Mouse (Mus musculus) forebrain, embryonic 12.5 days (tissue): ENCODE results near the gene Tssk4. TPM values are rescaled to one million over a fixed set of nuclear protein-coding genes. Genes with fewer than 3 reads are reported as not detected.

Experiments used
- ATAC-seq: fragments of 200-750 bp; cut with Nextera tagmentation; 2 replicates; pipeline ENCODE4 v1.8.0; 2017; ENCODE audit warnings: moderate TSS enrichment; ENCODE audit not compliant: low FRiP score
- H3K27ac ChIP-seq: fragments of 300-500 bp; sonication (generic); 2 replicates; pipeline ENCODE4 v1.5.1; 2016; ENCODE audit warnings: mild to moderate bottlenecking
- H3K27me3 ChIP-seq: fragments of 300-500 bp; sonication (generic); 2 replicates; pipeline ENCODE4 v1.6.1; 2016; ENCODE audit warnings: mild to moderate bottlenecking
- H3K36me3 ChIP-seq: fragments of 300-500 bp; sonication (generic); replicated peaks from 2 replicates; pipeline ENCODE4 v1.6.1; 2016; ENCODE audit warnings: mild to moderate bottlenecking
- H3K4me1 ChIP-seq: fragments of 300-500 bp; sonication (generic); 2 replicates; pipeline ENCODE4 v1.6.1; 2016
- H3K4me2 ChIP-seq: fragments of 300-500 bp; sonication (generic); 2 replicates; pipeline ENCODE4 v1.6.1; 2016; ENCODE audit warnings: mild to moderate bottlenecking, moderate library complexity
- H3K4me3 ChIP-seq: fragments of 300-500 bp; sonication (generic); replicated peaks from 2 replicates; pipeline ENCODE4 v1.5.1; 2016; ENCODE audit warnings: mild to moderate bottlenecking
- H3K9ac ChIP-seq: fragments of 300-500 bp; sonication (generic); 2 replicates; pipeline ENCODE4 v1.6.1; 2016; ENCODE audit warnings: mild to moderate bottlenecking
- H3K9me3 ChIP-seq: fragments of 300-500 bp; sonication (generic); 2 replicates; pipeline ENCODE4 v1.6.1; 2016
- WGBS: fragments of 180-500 bp; shearing (Covaris S2); methylation state at CpG from one replicate; pipeline ENCODE4 v1.1.7; 2016; 5-methylcytosine and 5-hydroxymethylcytosine counted together
- polyA plus RNA-seq: library from polyadenylated mRNA; unstranded; fragments of >200 nt; fragmentation: Nextera tagmentation; extraction: Ambion mirVana; gene quantifications from 2 replicates; pipeline ENCODE4 v1.2.1, GENCODE M21; 2016

Tssk4 gene
- polyA plus RNA-seq, 1 experiment from 2014 or later = 0.68 TPM

DNA sequence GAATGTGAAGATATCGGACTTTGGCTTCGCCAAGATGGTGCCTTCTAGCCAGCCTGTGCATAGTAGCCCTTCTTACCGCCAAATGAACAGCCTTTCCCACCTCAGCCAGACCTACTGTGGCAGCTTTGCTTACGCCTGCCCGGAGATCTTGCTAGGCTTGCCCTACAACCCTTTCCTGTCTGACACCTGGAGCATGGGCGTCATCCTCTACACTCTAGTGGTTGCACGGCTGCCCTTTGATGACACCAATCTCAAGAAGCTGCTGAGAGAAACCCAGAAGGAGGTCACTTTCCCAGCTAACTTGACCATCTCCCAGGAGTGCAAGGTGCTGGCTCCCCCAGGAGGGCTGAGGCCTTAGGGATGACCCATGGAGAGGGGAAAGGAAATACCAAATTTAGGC lies 1.5 kb downstream of the Tssk4 start:
- WGBS = 88% methylated on average over 7 of the region's 7 CpGs
- no peak for ATAC-seq

GRCm38 (mm10) chr14:55656935-55657334 lies 7.0 kb downstream of the Tssk4 start:
- H3K4me3 ChIP-seq = no peak overlapping the region
- peaks cover 19% of the 10 kb centered on the region for H3K36me3 ChIP-seq
- ATAC-seq = no peak
- no peak overlapping the region for H3K4me2 ChIP-seq
- H3K27me3 ChIP-seq = no peaks in the 10 kb centered on the region
- H3K9me3 ChIP-seq = no peaks in the 10 kb centered on the region
- 88% methylated on average over 3 of the region's 3 CpGs for WGBS
- H3K9ac ChIP-seq = no peak overlapping the region
- H3K27ac ChIP-seq = no peak overlapping the region
- H3K4me1 ChIP-seq = peaks cover 13% of the 10 kb centered on the region

More for the DNA sequence above, 1.5 kb downstream of the Tssk4 start:
- Histone ChIP-seq H3K4me1 (no peaks in the 10 kb centered on the region), H3K27me3 (no peaks in the 10 kb centered on the region), H3K36me3 (peaks cover under 1% of the 10 kb centered on the region; the same call in 1 of the 2 replicates), H3K4me3 (no peak overlapping the region), H3K9ac (no peak overlapping the region), H3K4me2 (no peak overlapping the region), H3K27ac (no peak overlapping the region), H3K9me3 (no peaks in the 10 kb centered on the region)

- peaks cover 13% of the 10 kb centered on the region for H3K4me1 ChIP-seq
- H3K4me3 ChIP-seq = no peak overlapping the region
- WGBS = 91% methylated on average over 5 of the region's 5 CpGs
- peaks cover 25% of the 10 kb centered on the region for H3K36me3 ChIP-seq
- H3K27ac ChIP-seq = no peak overlapping the region
- no peaks in the 10 kb centered on the region for H3K27me3 ChIP-seq
- no peak overlapping the region for H3K4me2 ChIP-seq
- H3K9ac ChIP-seq = no peak overlapping the region
- no peaks in the 10 kb centered on the region for H3K9me3 ChIP-seq
- no peak for ATAC-seq
These were observed 8.0 kb downstream of the Tssk4 start for GRCm38 (mm10) chr14:55658011-55658410.

GRCm38 (mm10) chr14:55659960-55660573 lies 10.1 kb downstream of the Tssk4 start, which contains the start of gene Mdp1:
Gene Mdp1 (minus strand): TSS chr14:55660508.
- no peaks in the 10 kb centered on the region for H3K9me3 ChIP-seq
- peak within 1 kb of the TSS; percentile 72 for H3K9ac ChIP-seq
- H3K27ac ChIP-seq = peak within 1 kb of the TSS; percentile 68
- peaks cover 13% of the 10 kb centered on the region for H3K4me1 ChIP-seq
- H3K27me3 ChIP-seq = no peaks in the 10 kb centered on the region
- H3K36me3 ChIP-seq = peaks cover 33% of the 10 kb centered on the region
- peak; percentile 91 for ATAC-seq
- peak within 1 kb of the TSS; percentile 58 for H3K4me2 ChIP-seq
- H3K4me3 ChIP-seq = peak within 1 kb of the TSS; percentile 69
- WGBS = under 1% methylated on average over 39 of the region's 39 CpGs

- 38% methylated on average over 2 of the region's 2 CpGs for WGBS
- Histone ChIP-seq H3K4me1 (peaks cover 13% of the 10 kb centered on the region), H3K9ac (no peak overlapping the region), H3K4me3 (peak overlapping the region; percentile 69), H3K9me3 (no peaks in the 10 kb centered on the region), H3K27me3 (no peaks in the 10 kb centered on the region), H3K36me3 (peaks cover 34% of the 10 kb centered on the region), H3K4me2 (peak overlapping the region; percentile 58; the same call in 1 of the 2 replicates), H3K27ac (0 out of 2 replicates have a peak overlapping the region, but pooled peaks have one; percentile 5)
- ATAC-seq = no peak; the same call in 1 of the 2 replicates
These were observed 10.7 kb downstream of the Tssk4 start for GRCm38 (mm10) chr14:55660636-55661035.

GRCm38 (mm10) chr14:55671486-55671832 lies 21.5 kb downstream of the Tssk4 start:
- H3K4me3 ChIP-seq = peak overlapping the region; percentile 68
- no peaks in the 10 kb centered on the region for H3K27me3 ChIP-seq
- peak overlapping the region; percentile 88 for H3K27ac ChIP-seq
- peaks cover 26% of the 10 kb centered on the region for H3K36me3 ChIP-seq
- H3K4me1 ChIP-seq = peaks cover 23% of the 10 kb centered on the region
- peak overlapping the region; percentile 90 for H3K9ac ChIP-seq
- under 1% methylated on average over 12 of the region's 12 CpGs for whole genome bisulfite sequencing
- H3K4me2 ChIP-seq = peak overlapping the region; percentile 97
- no peaks in the 10 kb centered on the region for H3K9me3 ChIP-seq
- peak; percentile 63 for ATAC-seq

DNA sequence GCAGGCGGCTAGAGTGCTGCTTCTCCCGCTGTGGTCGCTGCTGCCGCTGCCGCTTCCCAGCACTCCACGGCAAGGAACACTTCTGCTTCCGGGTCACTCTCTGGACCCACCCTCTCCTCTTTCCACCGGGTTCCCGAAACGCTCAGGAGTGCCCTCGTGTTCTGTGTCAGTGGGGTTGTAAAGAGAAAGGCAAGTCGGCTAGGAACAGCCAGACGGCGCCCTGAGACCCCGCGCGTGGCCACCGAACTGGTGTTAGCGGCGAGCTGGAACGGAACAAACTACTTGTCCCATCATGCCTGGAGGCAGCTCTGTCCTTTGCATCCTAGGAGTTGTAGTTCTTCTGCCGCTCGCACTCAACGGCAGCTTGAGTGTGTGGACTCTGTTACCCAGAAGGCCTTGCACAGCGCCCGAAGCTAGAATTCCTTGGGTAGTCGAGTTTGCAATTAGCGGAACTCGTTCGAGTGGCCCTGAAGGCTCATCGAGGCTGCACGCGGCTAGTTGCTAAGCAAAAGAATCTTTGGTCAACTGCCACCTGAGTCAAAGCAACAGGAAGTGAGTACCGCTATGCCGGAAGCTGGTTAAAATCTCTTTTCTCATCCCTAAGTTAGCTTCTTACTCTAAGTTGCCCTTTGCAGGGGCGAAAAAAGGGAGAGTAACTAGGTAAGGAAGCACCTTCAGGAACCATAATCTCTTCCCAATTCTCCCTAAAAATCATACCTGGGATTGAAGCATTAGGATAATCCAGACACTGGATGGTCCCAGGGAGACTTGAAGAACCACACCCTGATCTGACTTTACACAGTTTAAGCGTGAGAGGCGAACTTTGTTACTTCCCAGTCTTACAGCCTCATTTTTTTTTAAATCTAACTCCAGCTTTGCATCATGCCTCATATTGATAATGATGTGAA lies 22.1 kb downstream of the Tssk4 start, which contains the start of the genes Gmpr2 and Nedd8:
Gmpr2 (plus strand) TSS at position 109 of the 908 bp plus-strand sequence.
Nedd8 (minus strand) TSS at position 292 of the 908 bp plus-strand sequence.
- Histone ChIP-seq H3K27me3 (no peaks in the 10 kb centered on the region), H3K27ac (peak within 1 kb of the TSS; percentile 88), H3K4me1 (peaks cover 23% of the 10 kb centered on the region), H3K9ac (peak within 1 kb of the TSS; percentile 90), H3K4me2 (peak within 1 kb of the TSS; percentile 97), H3K4me3 (peak within 1 kb of the TSS; percentile 68), H3K9me3 (no peaks in the 10 kb centered on the region), H3K36me3 (peaks cover 29% of the 10 kb centered on the region)
- WGBS = under 1% methylated on average over 38 of the region's 38 CpGs
- ATAC-seq = peak; percentile 98

- 85% methylated on average over 7 of the region's 7 CpGs for WGBS
- peak overlapping the region; percentile 68 for H3K4me3 ChIP-seq
- H3K27ac ChIP-seq = 0 out of 2 replicates have a peak overlapping the region, but pooled peaks have one; percentile 88
- ATAC-seq = no peak
- no peaks in the 10 kb centered on the region for H3K27me3 ChIP-seq
- H3K9me3 ChIP-seq = no peaks in the 10 kb centered on the region
- H3K4me1 ChIP-seq = peaks cover 23% of the 10 kb centered on the region
- peak overlapping the region; percentile 56 for H3K9ac ChIP-seq
- H3K4me2 ChIP-seq = peak overlapping the region; percentile 97
- peaks cover 34% of the 10 kb centered on the region for H3K36me3 ChIP-seq
These were observed 22.7 kb downstream of the Tssk4 start for GRCm38 (mm10) chr14:55672741-55673060.

DNA sequence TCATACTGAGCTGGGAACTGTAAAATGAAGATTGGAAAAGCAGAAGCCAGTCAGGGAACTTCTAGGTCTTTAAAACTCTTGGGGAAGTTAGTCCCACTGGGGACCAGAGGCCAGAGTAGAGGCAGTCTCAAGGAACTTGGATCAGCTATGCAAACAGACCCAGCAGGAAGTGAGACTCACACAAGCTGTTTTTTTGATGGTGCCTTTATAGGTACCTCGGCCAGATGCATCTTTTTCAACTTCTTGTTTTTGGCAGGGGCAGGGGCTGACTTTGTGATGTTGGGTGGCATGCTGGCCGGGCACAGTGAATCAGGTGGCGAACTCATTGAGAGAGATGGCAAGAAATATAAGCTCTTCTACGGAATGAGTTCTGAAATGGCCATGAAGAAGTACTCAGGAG lies 27.6 kb downstream of the Tssk4 start:
- no peak overlapping the region for H3K4me2 ChIP-seq
- WGBS = 89% methylated on average over 4 of the region's 4 CpGs
- H3K9ac ChIP-seq = no peak overlapping the region
- no peaks in the 10 kb centered on the region for H3K27me3 ChIP-seq
- H3K9me3 ChIP-seq = no peaks in the 10 kb centered on the region
- no peak overlapping the region for H3K4me3 ChIP-seq
- peaks cover 16% of the 10 kb centered on the region for H3K4me1 ChIP-seq
- H3K36me3 ChIP-seq = peaks cover 53% of the 10 kb centered on the region
- ATAC-seq = no peak
- H3K27ac ChIP-seq = no peak overlapping the region

GRCm38 (mm10) chr14:55681160-55682117 lies 31.5 kb downstream of the Tssk4 start, which contains the start of gene Tinf2:
Gene Tinf2 (minus strand): TSS chr14:55681820.
- Histone ChIP-seq H3K27ac (peak within 1 kb of the TSS; percentile 72), H3K4me3 (peak within 1 kb of the TSS; percentile 86), H3K9ac (peak within 1 kb of the TSS; percentile 83), H3K4me2 (peak within 1 kb of the TSS; percentile 86), H3K9me3 (no peaks in the 10 kb centered on the region), H3K36me3 (peaks cover 40% of the 10 kb centered on the region), H3K27me3 (no peaks in the 10 kb centered on the region), H3K4me1 (peaks cover 11% of the 10 kb centered on the region)
- WGBS = under 1% methylated on average over 66 of the region's 66 CpGs
- peak; percentile 98 for ATAC-seq

- peak overlapping the region; percentile 86 for H3K4me2 ChIP-seq
- ATAC-seq = peak; percentile 66
- WGBS = 17% methylated on average over 3 of the region's 3 CpGs
- peak overlapping the region; percentile 83; the same call in 1 of the 2 replicates for H3K9ac ChIP-seq
- H3K4me1 ChIP-seq = peaks cover 11% of the 10 kb centered on the region
- no peaks in the 10 kb centered on the region for H3K9me3 ChIP-seq
- H3K27me3 ChIP-seq = no peaks in the 10 kb centered on the region
- peak overlapping the region; percentile 72; the same call in 1 of the 2 replicates for H3K27ac ChIP-seq
- peaks cover 34% of the 10 kb centered on the region for H3K36me3 ChIP-seq
- H3K4me3 ChIP-seq = peak overlapping the region; percentile 86
These were observed 32.1 kb downstream of the Tssk4 start for GRCm38 (mm10) chr14:55682118-55682493.
